Mouse (Mus musculus) mouse embryonic stem cell (cell line): ENCODE data around the gene Rinl.

Source experiments
- in situ Hi-C, 2 experiments: fragments of 300-500 bp; cut with MboI; formaldehyde crosslinking; loops; 1 replicate in 1 of 2; 3 replicates in 1 of 2; pipeline ENCODE4 v1.14.3; 2019 to 2020; ENCODE audit warnings: low sequenced_read_pairs in 2 of 2, low pct_unique_long_range_greater_than_20kb in 1 of 2, mixed read lengths in 1 of 2; ENCODE audit not compliant: unreplicated experiment in 1 of 2

Gene Rinl

DNA sequence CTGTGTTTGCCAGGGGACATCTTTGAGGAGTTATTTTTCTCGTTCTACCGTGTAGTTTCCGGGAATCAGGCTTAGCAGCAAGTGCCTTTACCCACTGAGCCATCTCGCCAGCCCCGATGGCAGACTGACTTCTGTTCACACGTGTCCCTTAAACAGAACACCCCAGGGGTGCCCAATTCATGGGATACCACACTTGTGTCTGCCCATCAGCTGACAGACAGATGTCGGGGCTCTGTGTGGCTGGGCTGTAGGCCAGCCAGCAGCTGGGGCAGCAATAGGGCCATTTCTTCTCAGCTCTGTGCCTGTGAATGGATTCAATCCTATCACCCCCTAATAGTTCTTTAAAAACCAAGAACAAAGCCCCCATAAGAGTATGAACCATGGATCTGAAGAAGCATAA is 13.6 kb upstream of the Rinl start:
- in situ Hi-C loops = no loop called here

DNA sequence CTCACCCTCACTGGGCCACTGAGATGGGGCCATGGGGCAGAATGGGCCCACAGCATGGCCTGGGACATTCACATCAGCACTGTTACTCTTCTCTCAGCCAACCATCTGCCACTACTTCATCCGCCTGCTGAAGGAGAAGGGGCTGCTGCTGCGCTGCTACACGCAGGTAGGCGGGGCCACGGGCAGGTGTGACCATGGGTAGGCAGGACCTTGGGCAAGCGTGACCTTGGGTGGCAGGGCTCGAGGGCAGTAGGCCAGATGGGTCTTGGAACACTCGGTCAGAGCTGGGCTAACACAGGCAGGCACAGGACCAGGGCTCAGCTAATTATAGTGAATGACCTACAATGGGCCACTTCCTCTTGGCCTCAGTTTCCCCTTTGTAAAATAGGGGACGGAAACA is 9.9 kb upstream of the Rinl start:
- in situ Hi-C loops = no loop called here

DNA sequence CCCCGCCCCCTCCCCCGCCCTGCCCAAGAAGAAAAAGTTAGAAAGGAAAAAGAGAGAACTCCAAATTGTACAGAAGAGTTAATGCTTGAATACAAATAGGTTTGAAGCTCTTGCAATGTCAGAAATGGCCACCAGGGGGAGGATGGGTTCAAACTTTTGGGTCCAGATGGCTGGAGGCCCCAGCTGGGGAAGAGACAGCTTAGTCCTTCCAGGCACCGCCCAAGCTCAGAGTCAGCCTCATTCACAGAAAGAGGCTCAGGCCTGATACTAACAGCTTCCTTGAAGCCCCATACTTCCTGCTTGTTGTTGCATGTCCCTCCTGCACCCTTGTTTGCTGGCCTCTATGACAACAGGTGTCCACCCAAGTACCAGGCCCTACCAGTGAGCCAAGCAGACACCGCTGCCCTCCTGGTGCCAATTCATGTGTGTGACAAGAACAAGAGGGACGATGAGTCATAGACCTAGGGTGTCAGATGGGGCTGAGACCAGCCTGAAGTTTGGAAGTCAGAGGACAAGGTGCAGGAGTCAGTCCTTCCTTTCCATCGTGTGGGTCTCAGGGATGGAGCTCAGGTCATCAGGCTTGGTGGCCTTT is 8.6 kb upstream of the Rinl start:
- in situ Hi-C loops = no loop called here

DNA sequence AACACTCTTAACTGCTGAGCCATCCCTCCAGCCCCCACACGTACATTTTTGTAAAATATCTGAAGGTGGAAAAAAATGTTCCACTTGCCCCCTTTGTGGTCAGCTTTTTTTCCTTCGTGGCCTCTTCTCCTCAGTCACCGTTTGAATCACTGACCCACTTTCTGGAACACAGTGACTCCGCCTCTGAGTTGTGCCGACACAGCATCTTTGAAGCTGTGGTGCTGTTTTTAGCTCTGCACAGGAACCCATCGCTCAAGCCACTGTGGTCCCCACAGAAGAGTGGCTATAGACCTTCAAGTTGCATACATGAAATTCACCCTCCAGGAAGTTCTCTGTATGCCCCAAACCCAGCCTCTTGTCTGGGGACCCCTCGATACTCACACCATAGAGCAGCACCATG is 7.9 kb upstream of the Rinl start:
- in situ Hi-C loops = no loop called here

DNA sequence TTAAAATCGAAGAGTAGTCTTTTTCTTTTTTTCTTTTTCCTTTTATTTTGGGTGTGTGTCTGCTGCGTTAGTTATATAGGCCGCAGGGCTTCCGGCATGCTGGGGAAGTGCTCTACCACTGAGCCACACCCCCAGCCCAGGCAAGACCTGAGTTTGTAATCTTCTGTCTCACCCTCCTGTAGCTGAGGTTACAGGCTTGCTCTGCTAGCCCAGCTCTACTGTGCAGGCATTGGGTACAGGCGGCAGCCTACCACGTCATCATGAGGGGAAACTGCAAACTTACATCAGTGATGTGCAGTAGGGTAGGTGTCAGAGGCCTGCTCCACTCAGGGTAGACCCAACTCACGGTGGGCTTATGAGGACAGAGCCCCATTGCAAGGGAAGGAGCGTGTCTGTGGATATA is 7.5 kb upstream of the Rinl start:
- in situ Hi-C loops = no loop called here

DNA sequence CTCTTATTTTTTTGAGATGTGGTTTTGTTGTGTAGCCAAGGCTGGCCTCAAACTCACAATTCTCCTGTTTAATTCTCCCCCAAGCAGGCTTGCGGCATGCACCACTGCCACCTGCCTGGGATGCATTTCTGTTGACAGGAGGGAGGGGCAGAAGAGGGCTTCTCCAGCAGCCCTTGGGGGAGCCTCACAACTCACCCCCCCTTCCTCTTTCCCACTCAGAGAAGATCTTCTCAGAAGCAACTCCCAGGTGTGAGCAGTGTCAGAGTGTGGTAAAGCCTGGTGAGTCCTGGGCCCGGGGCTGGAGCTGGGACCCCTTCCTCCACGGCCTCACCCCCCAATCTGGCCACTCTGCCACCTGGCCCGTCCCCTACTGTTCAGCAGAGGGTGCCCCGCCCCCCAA is 3.6 kb upstream of the Rinl start:
- in situ Hi-C loops = no loop called here

DNA sequence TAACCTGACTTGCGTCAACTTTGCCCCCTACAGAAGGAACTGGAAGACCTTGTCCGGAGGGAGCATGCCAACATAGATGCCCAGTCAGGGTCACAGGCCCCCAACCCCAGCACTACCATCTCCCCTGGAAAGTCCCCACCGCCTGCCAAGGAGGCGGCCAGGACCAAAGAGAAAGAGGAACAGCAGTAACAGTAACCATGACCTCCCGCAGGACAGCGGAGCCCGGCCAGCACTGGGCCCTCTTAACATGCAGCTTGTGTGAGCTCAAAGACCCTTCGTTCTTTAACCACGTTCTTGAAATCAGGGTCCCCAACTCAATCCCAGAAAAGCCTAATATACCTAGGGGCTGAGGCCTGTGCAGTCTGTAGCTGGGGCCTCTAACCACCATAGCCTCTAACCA is 885 bp upstream of the Rinl start:
- in situ Hi-C loops = no loop called here

DNA sequence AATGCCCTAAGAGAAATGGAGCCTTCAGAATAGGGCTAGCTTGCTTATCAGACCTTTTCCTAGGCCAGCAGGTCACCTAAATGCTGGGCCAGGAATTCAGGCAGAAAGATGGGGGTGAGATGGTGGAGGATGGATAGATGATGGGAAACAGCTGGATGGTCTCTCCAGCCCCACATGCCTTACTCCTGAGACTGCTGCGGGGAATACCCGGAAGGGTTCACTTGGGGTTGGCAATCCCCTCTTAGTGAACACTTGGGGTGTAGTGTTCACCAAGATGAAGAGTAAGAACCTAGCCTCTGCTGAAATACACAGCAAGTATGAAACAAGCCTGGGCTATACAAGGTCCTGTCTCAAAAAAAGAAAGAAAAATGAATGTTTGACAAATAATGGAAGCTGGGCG is 466 bp downstream of the Rinl start:
- in situ Hi-C loops = no loop called here

DNA sequence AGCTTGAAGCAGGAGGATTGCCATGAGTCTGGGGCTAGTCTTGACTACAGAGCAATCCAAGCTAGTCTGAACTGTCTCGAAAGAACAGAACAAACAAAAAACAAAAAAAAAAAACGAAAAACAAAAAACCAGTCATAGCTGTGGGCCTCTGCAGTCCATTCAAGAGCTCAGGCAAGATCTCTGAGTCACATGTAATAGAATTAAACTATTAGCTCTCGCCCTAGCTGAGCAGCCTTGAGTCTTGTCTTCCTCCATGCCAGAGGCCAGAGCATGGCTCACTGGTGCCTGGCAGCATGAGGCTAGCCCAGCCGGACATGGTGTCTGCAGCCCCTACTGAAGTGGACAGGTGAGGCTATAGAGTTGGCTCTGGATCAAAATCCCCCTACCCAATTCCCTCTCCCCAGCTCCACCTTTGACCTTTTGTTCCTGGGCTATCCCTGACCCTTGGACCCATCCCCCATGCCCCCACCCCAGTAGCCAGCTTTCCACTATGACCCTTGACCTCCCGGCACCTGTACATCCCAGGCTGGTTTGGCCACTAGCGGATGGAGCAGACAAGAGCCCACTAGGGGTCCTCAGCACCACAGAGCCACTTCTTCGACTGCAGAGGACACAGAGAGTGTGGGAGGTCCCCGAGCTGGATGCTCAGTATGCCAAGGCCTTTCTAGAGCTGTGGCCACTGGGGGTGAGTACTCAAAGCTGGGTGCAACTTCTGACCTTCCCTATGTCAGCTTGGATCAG is 1.5 kb downstream of the Rinl start:
- in situ Hi-C loops = loop anchor here in 1 of 2 experiments (5.0 kb wide), 1 partner anchor 77 kb away; no protein-coding TSS in a partner anchor

DNA sequence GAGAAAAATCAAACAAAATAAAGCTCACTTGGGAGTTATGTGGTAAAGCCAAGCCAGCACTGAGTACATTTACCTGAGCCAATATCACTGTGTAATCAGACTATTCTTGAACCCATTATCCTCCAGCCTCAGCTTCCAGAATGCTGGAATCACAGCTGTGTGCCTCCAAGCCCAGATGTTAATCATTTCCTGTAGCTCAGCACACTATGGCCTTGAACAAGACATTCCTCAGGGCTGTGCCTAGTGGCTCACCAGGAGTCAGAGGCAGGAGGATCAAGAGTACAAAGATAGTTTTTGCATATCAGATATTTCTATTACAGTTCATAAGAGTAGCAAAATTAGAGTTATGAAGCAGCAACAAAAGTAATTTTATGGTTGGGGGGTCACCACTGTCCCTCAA is 2.9 kb downstream of the Rinl start:
- in situ Hi-C loops = loop anchor here in 1 of 2 experiments (5.0 kb wide), 1 partner anchor 76 kb away; no protein-coding TSS in a partner anchor

DNA sequence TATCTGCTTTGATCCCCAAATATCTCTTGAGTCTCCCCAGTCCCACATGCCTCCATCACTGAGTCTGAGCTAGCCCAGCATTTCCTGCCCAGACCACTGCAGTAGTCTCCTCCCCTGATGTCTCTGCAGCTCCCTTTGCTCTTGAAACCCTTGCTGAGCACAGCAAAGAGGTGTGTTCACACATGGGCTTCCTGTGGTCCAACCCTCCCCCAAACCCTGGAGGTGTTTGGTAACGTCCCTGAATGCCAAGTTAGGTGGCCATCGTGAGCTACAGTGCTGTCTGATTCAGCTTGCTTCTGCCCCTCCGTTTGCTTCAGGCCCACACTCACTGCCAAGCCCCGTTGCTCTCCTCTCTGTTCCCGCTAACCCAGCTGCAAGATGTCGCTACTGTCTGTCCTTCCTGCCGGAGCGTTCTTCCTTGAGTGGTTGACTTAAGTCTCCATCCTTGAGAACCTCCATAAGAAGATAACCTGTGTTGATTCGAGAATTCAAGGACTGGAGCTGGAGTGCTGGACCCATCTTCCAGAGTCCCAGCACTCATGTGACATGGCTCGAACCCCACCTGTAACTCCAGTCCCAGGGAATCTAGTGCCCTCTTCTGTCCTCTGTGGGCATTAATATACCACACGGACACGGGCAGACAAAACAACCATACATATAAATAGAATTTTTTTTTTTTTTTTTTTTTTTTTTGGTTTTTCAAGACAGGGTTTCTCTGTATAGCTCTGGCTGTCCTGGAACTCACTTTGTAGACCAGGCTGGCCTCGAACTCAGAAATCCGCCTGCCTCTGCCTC is 3.8 kb downstream of the Rinl start:
- in situ Hi-C loops = loop anchor here in 1 of 2 experiments (5.0 kb wide), 1 partner anchor 75 kb away; no protein-coding TSS in a partner anchor

DNA sequence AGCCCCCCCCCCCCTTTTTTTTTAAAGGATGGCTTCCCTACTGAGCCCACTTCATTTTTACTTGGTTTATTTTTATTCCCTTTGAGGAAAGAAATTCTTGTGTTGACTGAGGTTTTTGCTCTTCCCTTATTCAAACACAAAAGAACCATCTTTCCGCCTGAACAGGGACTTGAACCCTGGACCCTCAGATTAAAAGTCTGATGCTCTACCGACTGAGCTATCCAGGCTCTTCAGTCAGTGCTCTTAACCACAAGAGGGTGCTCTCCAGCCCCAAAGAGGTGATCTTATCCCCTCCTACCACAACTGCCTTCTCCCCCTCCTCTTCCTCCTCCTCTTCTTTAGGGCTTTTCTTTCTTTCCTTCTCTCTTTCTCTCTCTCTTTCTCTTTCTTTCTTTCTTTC is 5.1 kb downstream of the Rinl start:
- in situ Hi-C loops = loop anchor here in 1 of 2 experiments (5.0 kb wide), 1 partner anchor 73 kb away; no protein-coding TSS in a partner anchor

DNA sequence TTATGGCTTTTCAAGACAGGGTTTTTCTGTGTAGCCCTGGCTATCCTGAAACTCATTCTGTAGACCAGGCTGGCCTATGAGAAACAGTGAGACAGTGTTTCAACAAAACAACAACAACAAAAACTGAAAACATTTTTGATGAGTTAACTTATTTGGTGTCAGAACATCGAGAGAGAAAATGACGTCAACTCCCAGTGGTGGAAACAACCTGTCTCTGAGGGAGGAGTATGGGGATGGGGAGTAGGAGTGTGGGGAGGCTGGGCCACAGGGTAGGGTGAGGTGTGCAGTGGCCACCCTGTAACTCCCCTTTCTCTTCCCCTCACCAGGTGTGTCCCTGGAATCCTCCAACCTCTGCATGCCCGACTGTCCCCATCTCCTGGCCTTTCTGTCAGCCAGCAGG is 5.7 kb downstream of the Rinl start:
- in situ Hi-C loops = loop anchor here in 1 of 2 experiments (5.0 kb wide), 1 partner anchor 73 kb away; no protein-coding TSS in a partner anchor

DNA sequence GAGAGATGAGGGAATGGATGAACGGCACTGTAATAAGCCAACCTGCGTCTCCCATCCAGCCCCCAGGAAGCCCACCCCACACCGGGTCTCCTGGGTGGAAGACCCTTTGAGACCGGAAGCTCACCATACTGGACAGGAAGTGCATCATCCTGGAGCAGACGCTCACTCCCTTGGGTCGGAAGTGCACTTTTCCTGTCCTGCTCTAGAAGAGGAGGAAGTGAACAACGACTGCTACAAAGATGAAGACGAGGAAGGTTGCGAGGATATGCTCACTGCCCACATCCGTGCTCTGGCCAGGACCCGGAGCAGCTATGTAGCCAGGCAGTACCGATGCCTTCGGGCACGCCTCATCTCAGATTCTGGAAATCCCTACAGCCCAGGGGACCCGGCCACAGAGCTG is 7.1 kb downstream of the Rinl start:
- in situ Hi-C loops = no loop called here

DNA sequence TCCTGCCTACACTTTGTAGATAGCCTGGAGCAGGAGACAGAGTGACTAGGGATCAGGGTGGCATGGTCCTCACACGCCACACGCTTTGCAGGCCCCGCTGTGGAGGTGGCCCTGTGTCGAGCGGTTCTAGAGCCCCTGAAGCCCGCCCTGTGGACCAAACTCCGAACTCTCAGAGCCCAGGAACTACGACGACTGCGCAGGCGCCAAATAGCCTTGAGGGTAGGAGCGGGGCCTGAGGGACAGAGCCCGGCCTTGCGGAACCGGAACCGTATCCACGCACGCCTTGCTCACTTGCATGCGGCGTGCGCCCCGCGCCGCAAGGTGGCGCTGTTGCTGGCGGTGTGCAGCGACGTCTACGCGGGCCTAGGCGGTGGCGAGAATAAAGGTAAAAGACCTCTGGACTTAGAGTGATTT is 7.8 kb downstream of the Rinl start:
- in situ Hi-C loops = no loop called here

DNA sequence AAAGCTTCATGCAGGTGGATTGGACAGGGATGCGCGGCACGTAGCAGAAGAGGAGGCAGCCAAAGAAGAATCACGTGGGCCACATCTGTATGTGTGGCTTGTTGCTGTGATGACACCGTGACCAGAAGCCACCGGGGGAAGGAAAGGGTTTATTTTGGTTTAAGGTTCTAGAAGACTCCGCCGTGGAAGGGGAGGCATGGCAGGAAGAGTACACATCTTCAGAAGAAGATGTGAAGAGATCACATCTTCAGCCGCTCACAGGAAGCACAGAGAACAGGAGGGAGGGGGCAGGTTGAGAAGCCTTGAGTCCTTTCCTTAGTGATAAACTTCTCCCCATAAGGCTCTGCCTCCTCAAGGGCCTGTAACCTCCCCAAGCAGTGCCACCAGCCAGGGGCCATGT is 11.2 kb downstream of the Rinl start:
- in situ Hi-C loops = no loop called here

DNA sequence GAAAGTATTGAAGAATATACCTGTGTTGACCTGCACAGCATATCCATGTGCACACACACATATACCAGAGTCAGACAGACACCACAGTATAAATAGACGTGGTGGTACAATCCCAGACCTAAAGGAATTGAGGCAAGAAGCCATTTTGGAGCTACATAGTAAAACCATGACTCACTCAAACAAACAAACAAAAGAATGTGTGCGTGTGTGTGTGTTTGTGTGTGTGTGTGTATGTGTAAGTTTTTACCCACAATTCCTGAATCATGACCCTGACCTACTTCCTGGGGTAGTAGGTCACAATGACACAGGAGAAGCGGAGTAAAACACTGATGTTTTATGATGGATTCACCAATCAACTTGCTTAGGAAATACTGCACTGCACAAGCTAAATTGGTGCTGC is 12.7 kb downstream of the Rinl start:
- in situ Hi-C loops = no loop called here

DNA sequence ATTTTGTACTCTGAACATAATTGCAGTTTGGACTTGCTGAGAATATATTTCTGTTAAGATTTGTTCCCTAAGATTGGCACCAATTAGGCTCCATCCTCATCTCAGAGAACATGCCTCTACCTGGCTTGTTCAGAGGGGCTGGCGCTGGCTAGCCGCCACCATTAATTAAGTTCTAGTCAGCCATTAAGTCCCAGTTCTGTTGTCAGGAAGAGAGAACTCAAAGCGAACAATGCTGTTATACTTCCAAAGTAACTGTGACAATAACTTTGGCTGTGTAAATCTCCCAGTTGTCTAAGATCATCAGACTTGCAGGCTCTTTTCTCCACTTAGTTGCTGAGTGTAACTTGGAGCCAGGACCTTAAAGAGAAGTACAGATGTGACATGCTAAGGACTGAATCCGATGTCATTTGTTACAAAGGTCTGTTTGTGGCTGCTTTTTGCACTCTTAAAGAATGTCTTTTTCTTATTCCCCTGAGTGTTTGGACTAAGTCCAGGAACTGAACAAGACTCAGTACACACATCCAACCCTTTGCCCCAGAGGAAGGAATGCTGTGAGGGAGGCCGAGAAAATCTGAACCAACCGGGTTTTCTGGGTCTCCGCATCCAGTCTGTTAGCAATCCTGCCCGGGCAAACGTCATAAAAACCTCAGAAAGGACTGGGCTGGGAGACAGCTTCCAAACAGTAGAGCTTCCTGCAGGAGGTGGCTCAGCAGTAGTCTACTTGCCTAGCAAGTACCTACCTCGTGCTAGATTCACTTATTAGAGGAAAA is 13.3 kb downstream of the Rinl start:
- in situ Hi-C loops = no loop called here
